Mouse (Mus musculus) brown adipose tissue, adult 24 weeks (tissue): Measurements from ENCODE around the gene Sympk. TPM values are rescaled to one million over a fixed set of nuclear protein-coding genes. Genes with fewer than 3 reads are reported as not detected.

Source experiments
- H3K27ac ChIP-seq: fragments of 200-500 bp; replicated peaks from 2 replicates; pipeline ENCODE4 v1.5.1; 2012; ENCODE audit warnings: low read depth, mild to moderate bottlenecking, low read length
- H3K4me1 ChIP-seq: fragments of 200-500 bp; 2 replicates; pipeline ENCODE4 v1.6.1; 2012; ENCODE audit warnings: low read length, mixed read lengths; ENCODE audit not compliant: control insufficient read depth, insufficient read depth, insufficient read length
- H3K4me3 ChIP-seq: fragments of 200-500 bp; 2 replicates; pipeline ENCODE4 v1.5.1; 2012; ENCODE audit warnings: low read depth, mild to moderate bottlenecking, low read length, moderate library complexity; ENCODE audit not compliant: insufficient read depth
- polyA plus RNA-seq: library from polyadenylated mRNA; stranded (reverse); fragments of >200 nt; gene quantifications from 2 replicates; pipeline ENCODE4 v1.2.4, GENCODE M21; 2012; ENCODE audit not compliant: missing spikeins, insufficient read depth, insufficient read length

Sympk gene
- polyA plus RNA-seq, 1 experiment: 28.1 TPM

DNA sequence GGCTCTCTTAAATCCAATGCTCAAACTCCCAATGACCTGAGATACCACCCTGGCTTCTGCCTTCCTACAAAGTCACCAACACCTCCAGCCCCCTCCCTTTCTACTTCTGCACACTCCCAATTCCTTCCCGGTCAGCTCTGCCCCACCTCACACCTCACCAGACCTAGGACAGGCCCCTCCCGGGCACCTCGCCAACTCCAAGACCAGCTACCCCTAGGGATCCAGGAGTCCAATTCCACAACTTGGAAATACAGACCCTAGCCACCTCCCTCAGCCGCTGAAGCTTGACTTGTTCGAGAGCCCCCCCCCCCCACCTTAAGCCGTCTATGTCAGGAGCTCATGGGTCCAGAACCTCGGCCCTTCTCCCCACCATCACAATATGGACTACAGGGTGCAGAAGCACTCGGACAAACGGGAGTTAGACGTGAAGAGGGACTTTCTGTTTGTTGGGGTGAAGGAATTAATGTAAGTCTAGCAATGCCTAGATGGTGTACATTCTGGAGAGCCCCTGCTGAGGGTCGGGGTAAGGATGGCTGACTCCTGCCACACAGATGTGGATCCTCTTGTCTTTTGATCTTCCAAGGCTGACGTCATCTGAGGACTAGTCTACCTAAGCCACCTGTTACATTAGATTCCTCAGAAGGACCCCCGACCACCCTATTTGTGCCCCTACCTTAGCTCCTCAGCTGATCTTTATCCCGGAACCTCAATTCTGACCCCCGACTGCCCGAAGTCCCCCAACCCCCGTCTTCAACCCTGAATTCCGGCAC, 1.8 kb upstream of the Sympk start:
- Histone ChIP-seq H3K4me1 (no peaks in the 10 kb centered on the region; the same call in 1 of the 2 replicates), H3K27ac (no peak overlapping the region), H3K4me3 (no peak overlapping the region)

DNA sequence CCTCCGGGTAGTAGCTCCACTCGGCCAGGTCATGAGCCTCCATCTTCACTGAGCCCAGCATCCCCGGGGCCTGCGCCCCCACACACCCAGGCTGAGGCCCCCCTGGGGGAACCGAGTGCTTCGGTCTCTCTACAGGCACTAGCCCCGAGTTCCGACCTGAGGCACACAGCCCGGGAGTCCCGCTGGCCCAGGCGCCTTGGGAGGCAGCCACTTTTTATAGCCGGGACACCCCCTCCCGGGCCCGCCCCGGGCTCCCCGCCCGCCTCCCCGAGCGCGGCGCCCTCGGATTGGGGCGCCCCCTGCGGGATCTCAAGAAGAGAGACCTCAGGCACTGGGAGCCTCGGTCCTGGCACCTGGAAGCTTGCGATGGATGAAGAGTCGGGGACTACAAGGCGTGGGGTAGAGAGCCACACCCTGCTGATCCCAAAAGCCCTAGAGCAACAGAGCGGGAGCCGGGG, 791 bp upstream of the Sympk start, which contains the start of gene Foxa3:
Gene Foxa3 (minus strand): TSS at position 182 of the 458 bp plus-strand sequence.
- peaks cover 2% of the 10 kb centered on the region; the same call in 1 of the 2 replicates for H3K4me1 ChIP-seq
- H3K27ac ChIP-seq: no peak within 1 kb of the TSS

DNA sequence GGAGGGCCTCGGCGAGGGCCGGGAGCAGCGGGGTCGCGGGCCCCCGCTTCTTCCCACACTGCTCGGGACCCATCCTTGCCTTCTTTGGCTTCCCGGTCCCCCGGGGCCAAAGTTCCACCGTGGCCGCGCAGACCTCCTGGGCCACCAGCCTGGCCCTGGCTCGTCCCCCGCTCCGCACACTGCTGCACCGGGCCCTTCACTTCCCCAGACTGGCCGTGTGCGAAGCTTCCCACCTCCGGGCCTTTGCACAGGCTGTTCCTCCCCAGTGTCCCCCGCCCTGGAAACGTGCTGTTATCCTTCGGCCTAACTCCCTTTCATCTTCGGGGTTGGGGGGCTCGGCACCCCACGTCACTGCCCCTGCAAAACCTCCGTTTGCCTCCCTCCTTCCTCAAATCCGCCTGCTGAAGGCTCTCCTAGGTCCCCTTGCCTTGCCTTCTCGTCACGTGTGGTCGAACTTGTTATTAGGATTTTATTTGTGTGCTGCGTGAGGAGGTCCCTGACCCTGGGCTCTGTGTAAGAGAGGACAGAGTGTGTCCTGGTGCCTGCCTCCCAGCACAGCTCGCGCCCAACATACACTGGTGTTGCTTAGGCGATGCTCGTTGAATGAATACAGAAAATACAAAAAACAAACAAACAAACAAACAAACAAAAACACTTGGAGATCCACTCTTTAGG, 541 bp downstream of the Sympk start:
- Histone ChIP-seq H3K4me1 (peaks cover 2% of the 10 kb centered on the region; the same call in 1 of the 2 replicates), H3K27ac (no peak overlapping the region), H3K4me3 (peak overlapping the region; percentile 91)

More for the DNA sequence above, 791 bp upstream of the Sympk start, which contains the start of gene Foxa3:
- peak within 1 kb of the TSS; percentile 30; the same call in 1 of the 2 replicates for H3K4me3 ChIP-seq

DNA sequence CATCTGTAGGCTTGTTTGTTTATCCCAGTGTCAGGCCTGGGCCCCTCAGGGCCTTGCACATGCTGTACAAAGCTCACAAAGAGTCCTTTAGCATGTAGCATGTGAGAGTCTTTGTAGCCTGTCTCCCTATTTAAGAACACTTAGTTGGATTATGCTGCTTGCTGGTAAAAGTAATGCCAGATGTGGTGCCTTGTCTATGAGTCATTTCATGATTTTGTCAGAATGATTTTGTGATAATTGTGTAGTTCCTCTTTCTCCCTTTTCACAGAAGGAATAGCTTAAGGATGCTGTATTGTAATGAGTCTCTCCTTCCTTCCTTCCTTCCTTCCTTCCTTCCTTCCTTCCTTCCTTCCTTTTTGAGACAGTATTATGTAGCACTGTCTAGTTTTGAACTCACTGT, 3.9 kb downstream of the Sympk start:
- peaks cover 2% of the 10 kb centered on the region; the same call in 1 of the 2 replicates for H3K4me1 ChIP-seq
- H3K27ac ChIP-seq: no peak overlapping the region
- no peak overlapping the region for H3K4me3 ChIP-seq

DNA sequence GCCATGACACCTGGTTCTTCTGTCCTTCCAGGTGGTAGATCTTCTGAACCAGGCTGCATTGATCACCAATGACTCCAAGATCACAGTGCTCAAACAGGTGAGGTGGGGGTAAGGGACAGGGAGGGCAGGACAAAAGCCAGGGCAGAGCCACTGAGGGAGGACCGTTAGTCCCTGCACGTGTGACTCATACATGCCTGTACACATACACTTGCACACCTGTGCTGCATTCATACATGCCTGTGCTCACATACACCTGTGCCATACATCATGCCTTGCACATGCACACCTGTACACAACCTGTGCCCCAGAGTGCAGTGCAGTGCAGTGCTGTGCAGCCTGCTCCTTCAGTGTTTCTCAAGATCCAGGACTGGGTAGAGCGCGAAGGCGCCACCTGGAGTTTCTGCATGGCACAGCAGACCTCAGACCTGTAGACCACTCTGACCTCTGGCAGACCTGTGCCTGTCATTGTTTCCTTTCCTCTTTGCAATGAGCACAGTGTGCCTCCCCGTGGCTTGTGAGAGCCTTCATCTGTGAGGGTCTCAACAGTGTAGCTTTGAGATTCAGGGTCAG, 5.0 kb downstream of the Sympk start:
- H3K4me1 ChIP-seq: peaks cover 2% of the 10 kb centered on the region; the same call in 1 of the 2 replicates
- no peak overlapping the region for H3K4me3 ChIP-seq
- H3K27ac ChIP-seq: no peak overlapping the region

DNA sequence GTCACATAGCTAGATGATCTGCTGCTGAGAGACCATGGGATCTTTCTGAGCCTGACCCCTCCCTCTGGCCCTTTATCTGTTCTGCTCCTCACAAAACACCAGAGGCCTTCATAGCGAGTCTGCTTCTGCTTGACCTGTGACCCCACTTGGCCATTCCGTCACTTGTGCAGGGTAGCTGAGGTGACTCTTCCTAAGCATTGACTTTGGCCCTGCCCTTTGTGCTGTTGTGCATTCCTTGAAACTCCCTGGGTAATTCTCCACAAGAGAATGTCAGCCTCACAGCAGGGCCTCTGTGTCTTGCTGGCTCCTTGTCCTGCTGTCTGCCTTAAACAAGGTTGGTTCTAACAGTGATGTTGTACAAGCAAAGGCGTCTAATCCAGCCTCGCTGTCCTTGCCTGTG, 7.5 kb downstream of the Sympk start:
- Histone ChIP-seq H3K4me1 (0 out of 2 replicates have a peak, but pooled peaks cover 2% of the 10 kb centered on the region), H3K4me3 (no peak overlapping the region), H3K27ac (peak overlapping the region; percentile 73)

DNA sequence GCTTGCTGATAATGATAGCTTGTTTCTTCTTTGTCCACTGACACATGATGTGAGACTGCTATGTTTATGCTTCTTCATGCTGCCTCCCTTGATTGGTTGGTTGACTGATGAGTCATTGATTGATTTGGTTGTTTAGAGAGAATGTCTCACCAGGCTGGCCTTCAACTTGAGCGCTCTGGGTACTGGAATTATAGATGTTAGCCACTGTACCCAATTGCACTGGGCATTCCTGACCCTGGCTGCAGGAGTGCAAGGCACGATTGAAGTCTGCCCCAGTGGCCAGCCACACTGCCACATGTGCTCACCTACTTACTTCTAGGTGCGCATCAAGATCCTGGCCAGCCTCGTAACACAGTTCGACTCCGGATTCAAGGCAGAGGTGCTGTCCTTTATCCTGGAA, 20.4 kb downstream of the Sympk start:
- H3K4me3 ChIP-seq: no peak overlapping the region
- no peaks in the 10 kb centered on the region for H3K4me1 ChIP-seq
- no peak overlapping the region for H3K27ac ChIP-seq

DNA sequence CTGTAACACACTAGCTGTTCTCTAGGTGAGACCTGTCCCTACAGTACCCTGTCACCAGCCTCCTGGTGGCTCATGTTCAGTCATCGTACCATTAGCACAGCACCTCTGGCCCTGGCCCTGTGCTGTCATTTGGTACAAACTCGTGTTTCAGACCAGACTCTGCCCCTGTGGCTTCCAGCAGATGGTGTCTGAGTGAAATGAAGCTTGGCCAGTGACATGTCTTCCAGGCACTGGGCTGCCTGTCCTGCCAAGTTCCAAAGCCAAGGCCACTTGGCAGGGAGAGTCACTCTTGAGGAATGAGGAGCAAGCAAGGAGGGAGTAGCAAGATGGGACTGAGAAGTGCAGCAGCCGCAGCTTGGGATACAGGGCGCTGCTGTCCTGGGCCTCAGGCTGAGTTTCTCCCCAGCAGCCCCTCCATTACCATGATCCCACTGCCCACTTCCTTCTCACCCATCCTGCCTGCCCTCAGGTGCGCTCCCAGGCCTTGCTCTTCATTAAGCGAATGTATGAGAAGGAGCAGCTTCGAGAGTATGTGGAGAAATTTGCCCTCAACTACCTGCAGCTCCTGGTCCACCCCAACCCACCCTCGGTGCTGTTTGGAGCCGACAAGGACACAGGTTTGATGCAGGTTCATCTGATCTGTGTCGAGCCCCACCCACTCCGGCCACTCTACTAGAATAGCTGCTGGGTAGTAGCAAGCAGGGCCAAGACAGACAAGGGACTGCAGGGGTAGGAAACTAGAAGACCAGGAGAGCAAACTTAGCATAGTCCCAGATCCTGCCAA, 22.3 kb downstream of the Sympk start:
- H3K27ac ChIP-seq: no peak overlapping the region
- H3K4me3 ChIP-seq: no peak overlapping the region

DNA sequence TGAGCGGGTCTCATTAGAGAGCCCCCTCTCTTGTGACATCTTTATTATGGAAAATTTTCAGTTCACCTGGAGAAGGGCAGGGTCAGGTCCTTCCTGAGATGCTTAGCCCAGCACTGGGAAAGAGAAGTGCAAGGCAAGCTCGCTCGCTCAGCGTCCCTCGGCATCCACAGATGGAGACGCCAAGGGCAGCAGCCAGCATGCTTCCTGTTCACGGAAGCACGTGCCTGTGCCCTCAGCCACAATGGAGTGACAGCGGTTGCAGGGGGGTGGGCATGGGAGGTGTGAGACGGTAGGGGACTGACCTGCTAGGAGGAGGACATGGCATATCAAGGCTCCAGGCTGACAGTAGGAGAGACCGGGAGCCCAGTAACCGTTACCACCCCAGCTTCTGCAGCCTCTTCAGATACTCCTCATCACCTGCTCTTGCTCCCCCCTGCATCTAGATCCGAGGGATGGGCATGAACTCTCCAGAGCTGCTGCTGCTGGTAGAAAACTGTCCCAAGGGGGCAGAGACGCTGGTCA, 23.9 kb downstream of the Sympk start:
- Histone ChIP-seq H3K4me1 (0 out of 2 replicates have a peak, but pooled peaks cover 3% of the 10 kb centered on the region), H3K4me3 (no peak overlapping the region), H3K27ac (no peak overlapping the region)

More for the DNA sequence above, 22.3 kb downstream of the Sympk start:
- H3K4me1 ChIP-seq: 0 out of 2 replicates have a peak, but pooled peaks cover 3% of the 10 kb centered on the region

DNA sequence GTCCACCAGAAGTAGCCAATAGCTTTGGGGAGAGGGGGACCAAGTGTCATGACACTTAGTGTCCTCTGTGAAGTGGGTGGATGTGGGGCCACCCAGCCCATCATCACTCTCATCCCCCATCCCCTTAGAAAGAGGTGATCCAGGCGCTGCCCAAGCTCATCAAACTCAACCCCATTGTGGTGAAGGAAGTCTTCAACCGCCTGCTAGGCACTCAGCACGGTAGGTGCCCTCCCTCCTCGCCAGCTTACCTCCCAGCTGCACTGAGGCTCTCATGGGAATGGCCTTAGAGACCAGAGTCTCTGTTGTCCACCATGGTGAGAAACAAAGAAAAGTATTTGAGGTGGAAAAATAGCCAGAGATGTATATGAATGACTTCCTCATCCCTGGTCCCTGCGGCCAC, 25.1 kb downstream of the Sympk start:
- H3K27ac ChIP-seq: no peak overlapping the region
- no peak overlapping the region for H3K4me3 ChIP-seq
- 0 out of 2 replicates have a peak, but pooled peaks cover 3% of the 10 kb centered on the region for H3K4me1 ChIP-seq

DNA sequence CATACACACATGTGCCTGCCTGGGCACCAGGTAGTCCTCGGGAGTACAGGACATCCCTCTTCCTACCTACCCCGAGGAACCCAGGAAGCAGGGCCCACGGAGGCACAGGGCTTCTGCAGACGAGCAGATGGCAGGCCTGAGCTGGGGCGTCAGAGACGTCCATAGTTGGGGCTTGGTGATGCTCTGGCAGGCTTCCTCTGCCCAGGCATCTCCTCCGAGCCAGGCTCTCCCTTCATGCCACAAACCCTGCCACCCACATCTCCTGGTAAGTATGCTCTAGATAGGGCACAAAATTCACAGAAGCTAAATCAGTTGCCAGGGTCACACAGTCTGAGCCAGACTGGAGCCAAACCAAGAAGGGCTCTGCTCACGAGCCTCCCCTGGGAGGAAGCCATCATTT, 26.0 kb downstream of the Sympk start:
- H3K4me3 ChIP-seq: no peak overlapping the region
- H3K27ac ChIP-seq: no peak overlapping the region
- 0 out of 2 replicates have a peak, but pooled peaks cover 3% of the 10 kb centered on the region for H3K4me1 ChIP-seq

DNA sequence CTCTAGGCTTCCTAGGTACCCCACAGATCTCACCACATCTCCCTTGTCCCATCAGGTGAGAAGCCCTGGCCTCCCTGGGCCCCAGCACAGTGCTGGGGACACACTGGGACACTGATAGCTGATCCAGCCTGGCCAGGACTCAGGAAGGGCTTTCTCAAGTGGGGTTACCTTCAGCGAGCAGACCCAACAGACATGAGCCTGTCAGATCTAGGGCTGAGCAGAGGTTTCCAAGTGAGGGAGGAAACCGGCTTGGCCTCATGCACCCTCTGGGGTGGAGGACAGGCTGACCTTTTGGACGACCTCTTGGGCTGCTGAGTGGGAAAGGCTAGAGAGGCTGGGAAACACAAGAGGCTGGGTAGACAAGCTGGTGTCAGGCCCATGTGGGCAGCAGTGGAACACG, 27.0 kb downstream of the Sympk start:
- no peak overlapping the region for H3K4me3 ChIP-seq
- H3K27ac ChIP-seq: no peak overlapping the region
- 0 out of 2 replicates have a peak, but pooled peaks cover 3% of the 10 kb centered on the region for H3K4me1 ChIP-seq

DNA sequence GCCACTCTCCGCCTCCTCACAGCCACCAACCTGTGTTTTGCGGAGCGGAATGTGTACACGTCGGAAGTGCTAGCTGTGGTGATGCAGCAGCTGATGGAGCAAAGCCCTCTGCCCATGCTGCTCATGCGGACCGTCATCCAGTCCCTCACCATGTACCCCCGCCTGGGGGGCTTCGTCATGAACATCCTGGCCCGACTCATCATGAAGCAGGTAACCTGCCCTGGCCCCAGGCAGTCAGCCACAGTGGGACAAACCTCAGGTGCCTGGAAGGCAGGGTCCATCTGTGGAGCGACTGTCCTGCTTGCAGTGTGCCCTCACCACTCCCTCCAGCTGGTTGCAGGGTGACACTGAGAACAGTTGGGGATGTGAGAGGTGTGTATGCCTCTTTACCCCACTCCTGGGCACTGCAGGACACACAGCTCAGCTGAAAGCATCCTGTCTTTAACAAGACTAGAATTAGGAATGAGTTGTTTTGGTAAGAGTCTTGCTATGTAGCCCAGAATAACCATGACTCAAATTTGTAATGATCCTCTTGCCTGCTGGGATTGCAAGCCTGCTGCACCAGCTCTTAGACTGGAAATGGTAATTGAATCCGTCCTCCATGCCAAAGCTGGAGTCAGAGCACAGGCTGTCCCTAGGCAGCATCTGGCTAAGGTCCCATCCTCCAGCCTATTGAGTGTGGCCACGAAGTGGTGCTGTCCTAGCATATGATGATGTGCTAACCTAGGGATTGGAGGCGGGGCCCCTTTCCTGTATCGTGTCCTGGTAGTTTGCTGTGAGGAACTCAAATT, 28.4 kb downstream of the Sympk start:
- no peak overlapping the region for H3K27ac ChIP-seq
- no peak overlapping the region for H3K4me3 ChIP-seq
- H3K4me1 ChIP-seq: 0 out of 2 replicates have a peak, but pooled peaks cover 3% of the 10 kb centered on the region

DNA sequence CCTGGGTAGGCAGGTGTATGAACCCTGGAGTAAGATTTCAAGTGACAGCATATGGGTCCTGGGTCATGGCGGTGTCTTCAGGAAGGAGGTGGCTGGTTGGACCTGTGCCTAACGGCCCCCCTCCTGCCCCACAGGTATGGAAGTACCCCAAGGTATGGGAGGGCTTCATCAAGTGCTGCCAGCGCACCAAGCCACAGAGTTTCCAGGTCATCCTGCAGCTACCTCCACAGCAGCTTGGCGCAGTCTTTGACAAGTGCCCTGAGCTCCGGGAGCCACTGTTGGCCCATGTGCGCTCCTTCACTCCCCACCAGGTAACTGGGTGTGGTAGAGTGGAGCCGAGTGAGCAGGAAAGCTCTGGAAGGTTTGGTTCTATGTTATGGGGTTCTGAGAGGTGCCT, 29.0 kb downstream of the Sympk start:
- Histone ChIP-seq H3K27ac (no peak overlapping the region), H3K4me1 (0 out of 2 replicates have a peak, but pooled peaks cover 3% of the 10 kb centered on the region), H3K4me3 (no peak overlapping the region)
